Mouse (Mus musculus): ENCODE results near the gene Glud1. TPM values are rescaled to one million over a fixed set of nuclear protein-coding genes. Genes with fewer than 3 reads are reported as not detected.

The Glud1 gene
- 72.9 and 73.6 TPM in 2 replicates for polyA plus RNA-seq (2015; fragmentation: Nextera tagmentation; extraction: Ambion mirVana)

- H3K9me3 ChIP-seq (ENCODE audit: control insufficient read depth, low read length): no peaks in the 10 kb centered on the region
- H3K27me3 ChIP-seq (replicated peaks; ENCODE audit: control insufficient read depth, insufficient read depth, low read length): no peaks in the 10 kb centered on the region
- peak; percentile 97 for ATAC-seq
- WGBS: under 1% methylated on average over 83 of the region's 100 CpGs
- peak within 1 kb of the TSS; percentile 95 for H3K27ac ChIP-seq (ENCODE audit: low read length)
- H3K4me3 ChIP-seq (ENCODE audit: low read length): peak within 1 kb of the TSS; percentile 98
- H3K4me1 ChIP-seq (ENCODE audit: control insufficient read depth, insufficient read depth, low read length): peaks cover 22% of the 10 kb centered on the region
- no peaks in the 10 kb centered on the region for H3K36me3 ChIP-seq (ENCODE audit: control insufficient read depth, insufficient read depth, low read length)
- peak within 1 kb of the TSS; percentile 82 for H3K4me2 ChIP-seq (ENCODE audit: low read depth, low read length)
- peak within 1 kb of the TSS; percentile 95 for H3K9ac ChIP-seq (ENCODE audit: low read depth, low read length)
These were observed at the start of gene Glud1, which contains the start of gene Shld2 for GRCm38 (mm10) chr14:34310234-34310965. TSS of gene Glud1 (plus strand) at chr14:34310727. TSS of gene Shld2 (minus strand) at chr14:34310493.

GRCm38 (mm10) chr14:34268046-34268445 is 42.5 kb upstream of the Glud1 start:
- H3K4me3 ChIP-seq (ENCODE audit: low read length): no peak overlapping the region
- H3K9me3 ChIP-seq (ENCODE audit: control insufficient read depth, low read length): no peaks in the 10 kb centered on the region
- no peaks in the 10 kb centered on the region for H3K4me1 ChIP-seq (ENCODE audit: control insufficient read depth, insufficient read depth, low read length)
- H3K4me2 ChIP-seq (ENCODE audit: low read depth, low read length): no peak overlapping the region
- H3K9ac ChIP-seq (ENCODE audit: low read depth, low read length): no peak overlapping the region
- ATAC-seq: no peak
- 55% methylated on average over 9 of the region's 9 CpGs for WGBS
- no peaks in the 10 kb centered on the region for H3K36me3 ChIP-seq (ENCODE audit: control insufficient read depth, insufficient read depth, low read length)
- H3K27me3 ChIP-seq (replicated peaks; ENCODE audit: control insufficient read depth, insufficient read depth, low read length): no peaks in the 10 kb centered on the region
- H3K27ac ChIP-seq (ENCODE audit: low read length): no peak overlapping the region

- 46% methylated on average over 2 of the region's 2 CpGs for WGBS
- no peaks in the 10 kb centered on the region for H3K27me3 ChIP-seq (replicated peaks; ENCODE audit: control insufficient read depth, insufficient read depth, low read length)
- no peak overlapping the region for H3K4me3 ChIP-seq (ENCODE audit: low read length)
- no peak overlapping the region for H3K9ac ChIP-seq (ENCODE audit: low read depth, low read length)
- H3K9me3 ChIP-seq (ENCODE audit: control insufficient read depth, low read length): no peaks in the 10 kb centered on the region
- H3K4me2 ChIP-seq (ENCODE audit: low read depth, low read length): no peak overlapping the region
- H3K36me3 ChIP-seq (ENCODE audit: control insufficient read depth, insufficient read depth, low read length): no peaks in the 10 kb centered on the region
- ATAC-seq: no peak
- H3K27ac ChIP-seq (ENCODE audit: low read length): no peak overlapping the region
- peaks cover 3% of the 10 kb centered on the region for H3K4me1 ChIP-seq (ENCODE audit: control insufficient read depth, insufficient read depth, low read length)
These were observed 37.2 kb upstream of the Glud1 start for GRCm38 (mm10) chr14:34273280-34273679.

GRCm38 (mm10) chr14:34274141-34274540 is 36.4 kb upstream of the Glud1 start:
- H3K4me3 ChIP-seq (ENCODE audit: low read length): no peak overlapping the region
- no peak overlapping the region for H3K4me2 ChIP-seq (ENCODE audit: low read depth, low read length)
- WGBS: 75% methylated on average over 3 of the region's 3 CpGs
- no peaks in the 10 kb centered on the region for H3K36me3 ChIP-seq (ENCODE audit: control insufficient read depth, insufficient read depth, low read length)
- no peak overlapping the region for H3K27ac ChIP-seq (ENCODE audit: low read length)
- ATAC-seq: peak; percentile 11; the same call in 1 of the 2 replicates
- H3K4me1 ChIP-seq (ENCODE audit: control insufficient read depth, insufficient read depth, low read length): peaks cover 3% of the 10 kb centered on the region
- no peaks in the 10 kb centered on the region for H3K27me3 ChIP-seq (replicated peaks; ENCODE audit: control insufficient read depth, insufficient read depth, low read length)
- H3K9ac ChIP-seq (ENCODE audit: low read depth, low read length): no peak overlapping the region
- H3K9me3 ChIP-seq (ENCODE audit: control insufficient read depth, low read length): no peaks in the 10 kb centered on the region

- 54% methylated on average over 4 of the region's 4 CpGs for WGBS
- peak; percentile 95 for ATAC-seq
- Histone ChIP-seq H3K4me1 (ENCODE audit: control insufficient read depth, insufficient read depth, low read length) (peaks cover 3% of the 10 kb centered on the region), H3K4me3 (ENCODE audit: low read length) (no peak overlapping the region), H3K27ac (ENCODE audit: low read length) (peak overlapping the region; percentile 57; the same call in 1 of the 2 replicates), H3K27me3 (replicated peaks; ENCODE audit: control insufficient read depth, insufficient read depth, low read length) (no peaks in the 10 kb centered on the region), H3K4me2 (ENCODE audit: low read depth, low read length) (peak overlapping the region; percentile 19; the same call in 1 of the 2 replicates), H3K9me3 (ENCODE audit: control insufficient read depth, low read length) (no peaks in the 10 kb centered on the region), H3K36me3 (ENCODE audit: control insufficient read depth, insufficient read depth, low read length) (no peaks in the 10 kb centered on the region), H3K9ac (ENCODE audit: low read depth, low read length) (no peak overlapping the region)
These were observed 35.3 kb upstream of the Glud1 start for GRCm38 (mm10) chr14:34275225-34275624.

- Histone ChIP-seq H3K27ac (ENCODE audit: low read length) (no peak overlapping the region), H3K27me3 (replicated peaks; ENCODE audit: control insufficient read depth, insufficient read depth, low read length) (no peaks in the 10 kb centered on the region), H3K4me2 (ENCODE audit: low read depth, low read length) (no peak overlapping the region), H3K4me1 (ENCODE audit: control insufficient read depth, insufficient read depth, low read length) (no peaks in the 10 kb centered on the region; the same call in none of the 2 replicates), H3K9me3 (ENCODE audit: control insufficient read depth, low read length) (no peaks in the 10 kb centered on the region), H3K9ac (ENCODE audit: low read depth, low read length) (no peak overlapping the region), H3K36me3 (ENCODE audit: control insufficient read depth, insufficient read depth, low read length) (no peaks in the 10 kb centered on the region), H3K4me3 (ENCODE audit: low read length) (no peak overlapping the region)
- 83% methylated on average over 4 of the region's 4 CpGs for WGBS
- ATAC-seq: no peak
These were observed 30.8 kb upstream of the Glud1 start for GRCm38 (mm10) chr14:34279726-34280125.

GRCm38 (mm10) chr14:34280798-34281197 is 29.7 kb upstream of the Glud1 start:
- no peak for ATAC-seq
- Histone ChIP-seq H3K4me1 (ENCODE audit: control insufficient read depth, insufficient read depth, low read length) (no peaks in the 10 kb centered on the region; the same call in 1 of the 2 replicates), H3K4me2 (ENCODE audit: low read depth, low read length) (no peak overlapping the region), H3K27me3 (replicated peaks; ENCODE audit: control insufficient read depth, insufficient read depth, low read length) (no peaks in the 10 kb centered on the region), H3K36me3 (ENCODE audit: control insufficient read depth, insufficient read depth, low read length) (no peaks in the 10 kb centered on the region), H3K9ac (ENCODE audit: low read depth, low read length) (no peak overlapping the region), H3K27ac (ENCODE audit: low read length) (no peak overlapping the region), H3K4me3 (ENCODE audit: low read length) (no peak overlapping the region), H3K9me3 (ENCODE audit: control insufficient read depth, low read length) (no peaks in the 10 kb centered on the region)
- WGBS: 82% methylated on average over 2 of the region's 2 CpGs

GRCm38 (mm10) chr14:34281736-34282269 is 28.7 kb upstream of the Glud1 start:
- Histone ChIP-seq H3K9ac (ENCODE audit: low read depth, low read length) (no peak overlapping the region), H3K9me3 (ENCODE audit: control insufficient read depth, low read length) (no peaks in the 10 kb centered on the region), H3K4me3 (ENCODE audit: low read length) (no peak overlapping the region), H3K4me1 (ENCODE audit: control insufficient read depth, insufficient read depth, low read length) (no peaks in the 10 kb centered on the region; the same call in 1 of the 2 replicates), H3K27me3 (replicated peaks; ENCODE audit: control insufficient read depth, insufficient read depth, low read length) (no peaks in the 10 kb centered on the region), H3K4me2 (ENCODE audit: low read depth, low read length) (no peak overlapping the region), H3K36me3 (ENCODE audit: control insufficient read depth, insufficient read depth, low read length) (no peaks in the 10 kb centered on the region), H3K27ac (ENCODE audit: low read length) (no peak overlapping the region)
- 77% methylated on average over 5 of the region's 5 CpGs for WGBS
- peak; percentile 88 for ATAC-seq

- H3K9me3 ChIP-seq (ENCODE audit: control insufficient read depth, low read length): no peaks in the 10 kb centered on the region
- no peak overlapping the region for H3K4me2 ChIP-seq (ENCODE audit: low read depth, low read length)
- no peak overlapping the region for H3K9ac ChIP-seq (ENCODE audit: low read depth, low read length)
- H3K36me3 ChIP-seq (ENCODE audit: control insufficient read depth, insufficient read depth, low read length): no peaks in the 10 kb centered on the region
- H3K27me3 ChIP-seq (replicated peaks; ENCODE audit: control insufficient read depth, insufficient read depth, low read length): no peaks in the 10 kb centered on the region
- ATAC-seq: no peak
- no peak overlapping the region for H3K4me3 ChIP-seq (ENCODE audit: low read length)
- no peak overlapping the region for H3K27ac ChIP-seq (ENCODE audit: low read length)
- 56% methylated on average over 2 of the region's 2 CpGs for WGBS
- no peaks in the 10 kb centered on the region for H3K4me1 ChIP-seq (ENCODE audit: control insufficient read depth, insufficient read depth, low read length)
These were observed 22.1 kb upstream of the Glud1 start for GRCm38 (mm10) chr14:34288396-34288795.

Measured in intestine, embryonic 16.5 days (tissue).